Mouse (Mus musculus) neural tube, embryonic 15.5 days (tissue): ENCODE data around the gene Wbp1. TPM values are rescaled to one million over a fixed set of nuclear protein-coding genes. Genes with fewer than 3 reads are reported as not detected.

Experiments
- ATAC-seq: fragments of 200-750 bp; cut with Nextera tagmentation; 2 replicates; pipeline ENCODE4 v1.8.0; 2017; ENCODE audit warnings: mild to moderate bottlenecking, moderate TSS enrichment, moderate library complexity; ENCODE audit not compliant: low FRiP score
- H3K27ac ChIP-seq: fragments of 300-500 bp; sonication (generic); replicated peaks from 2 replicates; pipeline ENCODE4 v1.5.1; 2015; ENCODE audit warnings: mild to moderate bottlenecking, inconsistent platforms
- H3K27me3 ChIP-seq: fragments of 300-500 bp; sonication (generic); replicated peaks from 2 replicates; pipeline ENCODE4 v1.6.1; 2015; ENCODE audit warnings: inconsistent platforms
- H3K36me3 ChIP-seq: fragments of 300-500 bp; sonication (generic); 2 replicates; pipeline ENCODE4 v1.6.1; 2015; ENCODE audit warnings: inconsistent platforms
- H3K4me1 ChIP-seq: fragments of 300-500 bp; sonication (generic); 2 replicates; pipeline ENCODE4 v1.6.1; 2015; ENCODE audit warnings: inconsistent platforms
- H3K4me2 ChIP-seq: fragments of 300-500 bp; sonication (generic); 2 replicates; pipeline ENCODE4 v1.6.1; 2015; ENCODE audit warnings: inconsistent platforms, mild to moderate bottlenecking, moderate library complexity
- H3K4me3 ChIP-seq: fragments of 300-500 bp; sonication (generic); replicated peaks from 2 replicates; pipeline ENCODE4 v1.5.1; 2015; ENCODE audit warnings: mild to moderate bottlenecking, inconsistent platforms
- H3K9ac ChIP-seq: fragments of 300-500 bp; sonication (generic); replicated peaks from 2 replicates; pipeline ENCODE4 v1.6.1; 2015; ENCODE audit warnings: mild to moderate bottlenecking, inconsistent platforms
- H3K9me3 ChIP-seq: fragments of 300-500 bp; sonication (generic); replicated peaks from 2 replicates; pipeline ENCODE4 v1.6.1; 2016; ENCODE audit warnings: inconsistent platforms
- WGBS: fragments of 180-500 bp; shearing (Covaris S2); methylation state at CpG from one replicate; pipeline ENCODE4 v1.1.7; 2015; ENCODE audit warnings: mixed read lengths; 5-methylcytosine and 5-hydroxymethylcytosine counted together
- polyA plus RNA-seq: library from polyadenylated mRNA; unstranded; fragments of >200 nt; fragmentation: Nextera tagmentation; extraction: Ambion mirVana; gene quantifications from 2 replicates; pipeline ENCODE4 v1.2.1, GENCODE M21; 2015

Wbp1 gene
- polyA plus RNA-seq, 1 experiment from 2014 or later: 155 TPM

DNA sequence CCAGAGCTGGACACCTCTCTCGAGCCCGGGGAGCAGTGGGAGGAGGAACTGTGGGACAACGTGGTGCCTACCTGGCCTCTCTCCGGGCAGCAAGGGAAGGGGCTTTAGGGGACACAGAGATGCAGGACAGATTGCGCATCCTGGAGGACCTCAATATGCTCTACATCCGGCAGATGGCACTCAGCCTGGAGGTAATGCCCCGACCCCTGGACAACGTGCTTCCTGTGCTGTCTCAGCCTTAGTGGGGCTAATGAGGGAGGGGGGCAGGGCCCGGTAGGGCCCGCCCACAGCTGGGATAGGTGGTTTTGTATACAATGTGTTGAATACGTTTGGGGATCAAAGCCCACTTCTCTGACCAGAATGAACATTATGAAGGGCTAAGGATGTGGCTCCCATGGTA, 16.7 kb upstream of the Wbp1 start:
- Histone ChIP-seq H3K4me3 (peak overlapping the region; percentile 29), H3K27ac (peak overlapping the region; percentile 81), H3K36me3 (no peaks in the 10 kb centered on the region), H3K27me3 (peaks cover 11% of the 10 kb centered on the region; the same call in 1 of the 2 replicates), H3K4me1 (peaks cover 55% of the 10 kb centered on the region), H3K9ac (peak overlapping the region; percentile 31), H3K9me3 (no peaks in the 10 kb centered on the region), H3K4me2 (peak overlapping the region; percentile 47)
- 0% methylated on average over 11 of the region's 11 CpGs for WGBS
- ATAC-seq: peak; percentile 26

DNA sequence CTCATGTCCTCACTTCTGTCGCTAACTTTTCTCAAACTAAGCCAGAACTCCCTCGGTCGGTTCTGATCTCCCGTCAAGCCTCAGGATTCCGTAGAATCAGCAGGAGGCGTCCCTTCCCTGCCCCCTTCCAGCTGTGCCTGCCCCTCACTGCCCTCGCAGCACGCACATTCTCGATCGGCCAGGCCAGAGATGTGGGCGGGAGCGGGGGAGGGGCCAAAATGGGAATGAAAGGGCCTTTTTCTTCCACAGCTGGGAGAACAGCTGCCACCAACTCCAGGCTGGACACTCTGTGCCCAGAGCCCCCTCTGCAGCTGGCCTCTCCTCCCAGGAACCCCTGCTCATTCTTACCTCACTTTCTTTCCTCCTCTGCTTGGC, 16.2 kb upstream of the Wbp1 start:
- ATAC-seq: peak; percentile 51
- Histone ChIP-seq H3K4me1 (peaks cover 50% of the 10 kb centered on the region), H3K4me3 (peak overlapping the region; percentile 29), H3K9me3 (no peaks in the 10 kb centered on the region), H3K27ac (peak overlapping the region; percentile 81), H3K36me3 (no peaks in the 10 kb centered on the region), H3K27me3 (peaks cover 11% of the 10 kb centered on the region; the same call in 1 of the 2 replicates), H3K4me2 (peak overlapping the region; percentile 47), H3K9ac (peak overlapping the region; percentile 31)
- WGBS: under 1% methylated on average over 12 of the region's 12 CpGs

DNA sequence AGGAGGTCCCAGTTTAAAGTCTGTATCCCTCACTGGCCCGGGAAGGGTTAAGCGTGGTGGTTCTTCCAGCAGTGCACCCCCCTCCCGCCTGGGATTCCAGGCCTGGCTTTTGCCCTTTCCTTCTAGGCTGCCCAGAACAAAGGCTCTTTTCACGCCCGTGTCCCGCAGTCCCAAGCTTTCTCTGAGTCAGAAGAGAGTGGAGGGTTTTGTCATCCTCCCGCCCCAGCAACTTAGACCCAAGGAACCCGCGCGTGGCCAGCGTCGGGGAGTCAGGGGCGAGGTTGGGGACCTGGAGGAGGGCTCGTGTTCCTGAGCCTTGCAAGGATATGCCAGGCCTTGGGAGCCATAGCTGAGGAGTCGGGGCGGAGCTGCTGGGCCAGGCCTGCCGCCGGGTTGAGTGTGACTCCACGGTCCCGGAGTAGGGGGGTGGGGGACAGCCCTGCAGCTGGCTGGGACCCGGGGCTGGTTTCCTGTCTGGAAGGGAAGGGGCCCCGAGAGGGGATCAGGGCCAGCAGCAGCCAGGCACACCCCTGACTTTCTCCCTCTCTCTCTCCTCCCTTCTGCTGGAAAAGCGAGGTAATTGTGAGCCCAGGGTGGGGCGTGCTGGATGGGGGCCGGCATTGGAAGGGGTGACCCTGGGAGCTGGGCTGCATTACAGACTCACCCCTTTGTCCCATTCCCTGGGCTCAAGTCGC, 15.7 kb upstream of the Wbp1 start:
- Histone ChIP-seq H3K4me3 (peak overlapping the region; percentile 29), H3K27ac (peak overlapping the region; percentile 81), H3K4me2 (peak overlapping the region; percentile 47), H3K9ac (peak overlapping the region; percentile 31), H3K27me3 (peaks cover 11% of the 10 kb centered on the region; the same call in 1 of the 2 replicates), H3K9me3 (no peaks in the 10 kb centered on the region), H3K36me3 (no peaks in the 10 kb centered on the region), H3K4me1 (peaks cover 45% of the 10 kb centered on the region)
- WGBS: 1% methylated on average over 26 of the region's 26 CpGs
- ATAC-seq: peak; percentile 56

- no peaks in the 10 kb centered on the region for H3K36me3 ChIP-seq
- 24% methylated on average over 5 of the region's 5 CpGs for WGBS
- peak overlapping the region; percentile 27; the same call in 1 of the 2 replicates for H3K9ac ChIP-seq
- H3K4me3 ChIP-seq: peak overlapping the region; percentile 29
- H3K27ac ChIP-seq: peak overlapping the region; percentile 81
- peak overlapping the region; percentile 47 for H3K4me2 ChIP-seq
- ATAC-seq: no peak; the same call in 1 of the 2 replicates
- H3K4me1 ChIP-seq: peaks cover 42% of the 10 kb centered on the region
- peaks cover 11% of the 10 kb centered on the region for H3K27me3 ChIP-seq
- H3K9me3 ChIP-seq: no peaks in the 10 kb centered on the region
These were observed 15.0 kb upstream of the Wbp1 start for GRCm38 (mm10) chr6:83136291-83136880.

DNA sequence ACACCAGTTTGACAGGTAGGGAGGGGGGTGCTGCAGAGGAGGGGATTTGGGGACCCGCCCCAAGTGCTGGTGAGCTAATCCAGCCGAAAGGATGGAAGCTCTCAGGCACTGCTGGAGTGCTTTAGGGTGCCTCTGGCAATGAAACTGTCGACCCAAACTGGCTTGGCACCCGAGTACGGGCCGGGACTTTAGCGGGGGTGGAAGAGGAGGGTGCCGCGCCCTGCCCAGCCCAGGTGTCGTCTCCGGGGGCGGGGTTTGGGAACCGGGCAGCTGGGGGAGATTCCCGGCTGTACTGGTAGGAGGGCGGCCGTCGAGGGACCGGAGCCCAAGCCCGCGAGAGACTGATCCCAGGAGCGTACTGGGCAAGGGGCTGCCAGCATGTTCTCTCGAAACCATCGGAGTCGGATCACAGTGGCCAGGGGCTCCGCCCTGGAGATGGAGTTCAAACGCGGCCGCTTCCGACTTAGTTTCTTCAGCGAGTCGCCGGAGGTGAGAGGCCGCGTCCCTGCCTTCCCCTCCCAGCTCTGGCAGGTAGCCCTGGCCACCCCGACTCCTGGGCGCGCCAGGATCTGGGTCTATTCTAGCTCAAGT, 14.3 kb upstream of the Wbp1 start:
- peaks cover 42% of the 10 kb centered on the region for H3K4me1 ChIP-seq
- H3K9ac ChIP-seq: peak overlapping the region; percentile 27; the same call in 1 of the 2 replicates

DNA sequence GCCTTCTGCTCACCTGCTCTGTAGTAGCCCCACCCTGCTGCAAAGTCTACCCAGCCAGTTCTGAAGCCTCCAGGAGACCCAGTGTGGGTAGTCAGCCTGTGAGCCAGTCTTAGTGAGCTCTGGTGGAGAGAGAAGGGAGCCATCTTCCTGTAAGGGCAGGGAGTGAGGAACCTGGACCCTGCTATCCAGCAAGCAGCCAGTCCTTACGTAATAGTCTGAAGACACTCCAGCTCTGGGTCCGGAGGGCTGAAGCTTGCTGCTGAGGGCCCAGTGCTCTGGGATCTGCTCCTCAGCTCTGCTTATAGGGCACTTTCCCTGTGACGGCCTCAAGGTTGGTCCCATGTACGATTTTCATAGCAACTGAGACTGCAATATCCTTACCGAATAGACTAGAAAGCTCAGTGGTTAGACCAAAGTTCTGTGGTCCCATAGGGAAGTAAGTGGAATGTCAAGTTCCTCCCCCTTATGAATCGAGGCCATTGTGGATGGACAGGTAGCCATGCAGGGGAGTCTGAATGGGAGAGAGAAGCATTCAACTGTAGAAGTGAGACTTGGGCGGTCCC, 13.7 kb upstream of the Wbp1 start, which contains the start of gene Rtkn:
TSS of gene Rtkn (plus strand) at position 513 of the 563 bp plus-strand sequence.
- Histone ChIP-seq H3K4me2 (peak within 1 kb of the TSS; percentile 47), H3K36me3 (no peaks in the 10 kb centered on the region), H3K4me1 (peaks cover 39% of the 10 kb centered on the region), H3K9ac (peak within 1 kb of the TSS; percentile 27; the same call in 1 of the 2 replicates), H3K4me3 (peak within 1 kb of the TSS; percentile 29), H3K27me3 (peaks cover 11% of the 10 kb centered on the region), H3K9me3 (no peaks in the 10 kb centered on the region), H3K27ac (peak within 1 kb of the TSS; percentile 81; the same call in 1 of the 2 replicates)
- no peak for ATAC-seq
- WGBS: 59% methylated on average over 7 of the region's 7 CpGs

More for the DNA sequence above, 14.3 kb upstream of the Wbp1 start:
- ATAC-seq: no peak
- peak overlapping the region; percentile 81; the same call in 1 of the 2 replicates for H3K27ac ChIP-seq
- peak overlapping the region; percentile 47 for H3K4me2 ChIP-seq
- no peaks in the 10 kb centered on the region for H3K9me3 ChIP-seq
- 7% methylated on average over 37 of the region's 37 CpGs for WGBS
- H3K4me3 ChIP-seq: peak overlapping the region; percentile 29
- H3K27me3 ChIP-seq: peaks cover 11% of the 10 kb centered on the region
- H3K36me3 ChIP-seq: no peaks in the 10 kb centered on the region

DNA sequence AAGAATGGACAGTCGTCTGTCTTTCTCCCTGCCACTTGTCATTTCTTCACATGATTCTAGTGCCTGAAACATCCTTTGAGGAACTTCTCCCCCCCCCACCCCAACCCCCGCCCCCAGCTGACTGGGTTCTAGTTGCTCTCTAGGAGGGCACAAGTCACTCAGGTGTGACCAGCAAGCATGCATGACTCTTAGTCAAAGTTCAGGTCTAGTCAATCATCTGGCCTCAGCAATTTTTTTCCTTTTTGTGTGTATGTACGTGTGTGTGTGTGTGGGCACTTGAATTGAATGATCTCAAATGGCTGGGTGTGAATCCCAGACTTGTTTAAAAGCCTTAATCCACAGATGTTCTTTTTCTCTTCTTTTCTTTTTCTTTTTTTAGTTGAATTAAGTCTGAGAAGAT, 12.9 kb upstream of the Wbp1 start:
- H3K36me3 ChIP-seq: no peaks in the 10 kb centered on the region

GRCm38 (mm10) chr6:83132176-83132919, 11.0 kb upstream of the Wbp1 start:
- H3K27ac ChIP-seq: no peak overlapping the region
- H3K4me1 ChIP-seq: peaks cover 15% of the 10 kb centered on the region
- no peak overlapping the region for H3K9ac ChIP-seq
- H3K36me3 ChIP-seq: no peaks in the 10 kb centered on the region
- no peak overlapping the region for H3K4me3 ChIP-seq
- ATAC-seq: no peak
- H3K27me3 ChIP-seq: peaks cover 11% of the 10 kb centered on the region
- H3K9me3 ChIP-seq: no peaks in the 10 kb centered on the region
- WGBS: 89% methylated on average over 9 of the region's 9 CpGs
- no peak overlapping the region for H3K4me2 ChIP-seq

More for the DNA sequence above, 12.9 kb upstream of the Wbp1 start:
- H3K9ac ChIP-seq: no peak overlapping the region
- ATAC-seq: no peak
- H3K4me3 ChIP-seq: no peak overlapping the region
- peaks cover 11% of the 10 kb centered on the region for H3K27me3 ChIP-seq
- H3K4me2 ChIP-seq: no peak overlapping the region
- H3K4me1 ChIP-seq: peaks cover 32% of the 10 kb centered on the region
- no peaks in the 10 kb centered on the region for H3K9me3 ChIP-seq
- WGBS: 71% methylated on average over 3 of the region's 3 CpGs
- no peak overlapping the region for H3K27ac ChIP-seq

GRCm38 (mm10) chr6:83131469-83132034, 10.2 kb upstream of the Wbp1 start:
- H3K9ac ChIP-seq: no peak overlapping the region
- no peak for ATAC-seq
- 72% methylated on average over 6 of the region's 6 CpGs for WGBS
- H3K4me3 ChIP-seq: no peak overlapping the region
- H3K4me1 ChIP-seq: peaks cover 8% of the 10 kb centered on the region
- H3K36me3 ChIP-seq: no peaks in the 10 kb centered on the region
- no peaks in the 10 kb centered on the region for H3K9me3 ChIP-seq
- H3K27ac ChIP-seq: no peak overlapping the region
- H3K27me3 ChIP-seq: peaks cover 10% of the 10 kb centered on the region
- H3K4me2 ChIP-seq: no peak overlapping the region

- 92% methylated on average over 5 of the region's 5 CpGs for WGBS
- Histone ChIP-seq H3K4me3 (no peak overlapping the region), H3K27ac (no peak overlapping the region), H3K4me2 (no peak overlapping the region), H3K27me3 (no peaks in the 10 kb centered on the region; the same call in 1 of the 2 replicates), H3K9ac (no peak overlapping the region), H3K4me1 (peaks cover 21% of the 10 kb centered on the region), H3K36me3 (no peaks in the 10 kb centered on the region), H3K9me3 (no peaks in the 10 kb centered on the region)
- ATAC-seq: no peak
These were observed 6.1 kb upstream of the Wbp1 start for GRCm38 (mm10) chr6:83127419-83127818.

DNA sequence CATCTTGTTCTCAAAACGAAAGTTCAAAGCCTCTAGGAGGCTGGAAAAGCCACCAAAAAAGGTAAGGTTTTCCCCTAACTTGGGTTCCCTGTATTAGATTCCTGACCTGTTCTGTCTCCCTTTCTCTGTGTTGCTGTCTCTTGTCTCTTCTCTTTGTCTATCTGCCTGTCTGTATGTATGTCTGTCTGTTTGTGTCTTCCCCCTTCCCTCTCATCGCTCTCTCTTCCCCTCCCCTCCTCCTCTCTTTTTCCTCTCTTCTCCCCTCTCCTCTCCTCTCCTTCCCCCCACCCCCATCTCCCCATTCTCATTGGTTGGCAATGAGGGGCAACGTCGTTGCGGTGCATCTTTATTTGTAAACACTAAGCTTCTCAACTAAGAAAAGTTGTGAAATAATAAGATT, 4.0 kb upstream of the Wbp1 start, which contains the start of gene Ino80b:
TSS of gene Ino80b (minus strand) at position 101 of the 400 bp plus-strand sequence.
- no peaks in the 10 kb centered on the region for H3K36me3 ChIP-seq
- peak within 1 kb of the TSS; percentile 54; the same call in 1 of the 2 replicates for H3K27ac ChIP-seq

More for the DNA sequence above, 4.0 kb upstream of the Wbp1 start, which contains the start of gene Ino80b:
- WGBS: 23% methylated on average over 5 of the region's 5 CpGs
- ATAC-seq: no peak
- no peaks in the 10 kb centered on the region for H3K9me3 ChIP-seq
- peak within 1 kb of the TSS; percentile 55 for H3K9ac ChIP-seq
- peak within 1 kb of the TSS; percentile 72 for H3K4me3 ChIP-seq
- peak within 1 kb of the TSS; percentile 90 for H3K4me2 ChIP-seq
- no peaks in the 10 kb centered on the region for H3K27me3 ChIP-seq
- H3K4me1 ChIP-seq: peaks cover 32% of the 10 kb centered on the region
